Mouse (Mus musculus): ENCODE data around the gene 3110001I22Rik.
A peak's percentile ranks its signal among the peaks of the same experiment; 100 is the strongest.
"Not testable (repeated sequence)": the region's sequence is repeated elsewhere in the genome, so short reads cannot be mapped to it uniquely, and the experiment has no call there.

The 3110001I22Rik gene

GRCm38 (mm10) chr16:13671685-13672385 lies at the start of gene 3110001I22Rik, which contains the start of gene Bfar:
Gene 3110001I22Rik (plus strand): TSS chr16:13671929.
Gene Bfar (plus strand): TSS chr16:13671858.
- DNase-seq = peak; percentile 92 to 97

GRCm38 (mm10) chr16:13628345-13628744 lies 43.4 kb upstream of the 3110001I22Rik start:
- no peak for DNase-seq

- DNase-seq = not testable (repeated sequence)
These were observed 33.5 kb upstream of the 3110001I22Rik start for GRCm38 (mm10) chr16:13638198-13638597.

GRCm38 (mm10) chr16:13639508-13639907 lies 32.2 kb upstream of the 3110001I22Rik start:
- DNase-seq = no peak

- peak in 1 of 2 experiments; percentile 12 for DNase-seq
These were observed 31.7 kb upstream of the 3110001I22Rik start for GRCm38 (mm10) chr16:13640064-13640463.

GRCm38 (mm10) chr16:13644474-13644873 lies 27.3 kb upstream of the 3110001I22Rik start:
- DNase-seq = no peak

GRCm38 (mm10) chr16:13645930-13646329 lies 25.8 kb upstream of the 3110001I22Rik start:
- DNase-seq = no peak

GRCm38 (mm10) chr16:13658886-13659285 lies 12.8 kb upstream of the 3110001I22Rik start:
- DNase-seq = no peak

- DNase-seq = no peak
These were observed 11.0 kb upstream of the 3110001I22Rik start for GRCm38 (mm10) chr16:13660736-13661135.

GRCm38 (mm10) chr16:13667878-13668343 lies 3.8 kb upstream of the 3110001I22Rik start, which contains the start of gene Parn:
Gene Parn (minus strand): TSS chr16:13668170.
- DNase-seq = peak; percentile 94 to 95

- peak in 1 of 2 experiments; percentile 6 for DNase-seq
These were observed 3.2 kb upstream of the 3110001I22Rik start for GRCm38 (mm10) chr16:13668402-13669108.

GRCm38 (mm10) chr16:13669282-13669681 lies 2.4 kb upstream of the 3110001I22Rik start:
- DNase-seq = no peak

- not testable (repeated sequence) for DNase-seq
These were observed 833 bp upstream of the 3110001I22Rik start for GRCm38 (mm10) chr16:13670896-13671295.

- DNase-seq = peak; percentile 71 to 88
These were observed 713 bp downstream of the 3110001I22Rik start for GRCm38 (mm10) chr16:13672386-13672898.

- DNase-seq = no peak
These were observed 1.4 kb downstream of the 3110001I22Rik start for GRCm38 (mm10) chr16:13673114-13673513.

- DNase-seq = no peak
These were observed 2.8 kb downstream of the 3110001I22Rik start for GRCm38 (mm10) chr16:13674511-13674910.

- no peak for DNase-seq
These were observed 7.0 kb downstream of the 3110001I22Rik start for GRCm38 (mm10) chr16:13678601-13679319.

- DNase-seq = no peak
These were observed 27.3 kb downstream of the 3110001I22Rik start for GRCm38 (mm10) chr16:13698998-13699397.

- DNase-seq = peak; percentile 27 to 44
These were observed 30.5 kb downstream of the 3110001I22Rik start for GRCm38 (mm10) chr16:13702184-13702583.

- no peak for DNase-seq
These were observed 32.9 kb downstream of the 3110001I22Rik start for GRCm38 (mm10) chr16:13704676-13705075.

GRCm38 (mm10) chr16:13714910-13715309 lies 43.2 kb downstream of the 3110001I22Rik start:
- no peak for DNase-seq

GRCm38 (mm10) chr16:13716821-13717553 lies 45.3 kb downstream of the 3110001I22Rik start:
- DNase-seq = no peak

All from kidney, postnatal 25 days (tissue).